Mouse (Mus musculus): Measurements from ENCODE around the gene Dennd4a. TPM values are rescaled to one million over a fixed set of nuclear protein-coding genes. Genes with fewer than 3 reads are reported as not detected.
A peak's percentile ranks its signal among the peaks of the same experiment; 100 is the strongest.

Dennd4a gene
- polyA plus RNA-seq, 1 experiment from 2014 or later, result 12.4 TPM

DNA sequence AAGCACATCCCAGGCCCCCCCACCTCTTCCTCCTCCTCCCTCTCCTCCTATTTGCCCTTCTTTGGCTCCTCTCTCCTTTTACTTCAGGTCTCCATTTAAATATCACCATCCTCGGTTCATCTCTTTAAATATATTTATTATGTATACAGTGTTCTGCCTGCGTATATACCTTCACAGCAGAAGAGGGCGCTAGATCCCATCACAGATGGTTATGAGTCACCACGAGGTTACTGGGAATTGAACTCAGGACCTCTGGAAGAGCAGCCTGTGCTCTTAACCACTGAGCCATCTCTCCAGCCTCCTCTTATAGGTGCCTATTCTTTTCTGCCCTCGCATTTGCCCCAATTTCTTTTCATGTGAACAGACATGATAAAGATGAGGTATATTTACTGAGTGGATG is 126.4 kb downstream of the Dennd4a start:
- Histone ChIP-seq H3K36me3 (replicated peaks; ENCODE audit: control insufficient read depth, insufficient read depth) (no peaks in the 10 kb centered on the region), H3K27me3 (ENCODE audit: control insufficient read depth, insufficient read depth, low read length) (no peaks in the 10 kb centered on the region), H3K4me2 (replicated peaks) (no peak overlapping the region), H3K9me3 (ENCODE audit: control insufficient read depth, low read length) (no peaks in the 10 kb centered on the region), H3K4me1 (replicated peaks; ENCODE audit: control insufficient read depth, insufficient read depth, low read length) (no peaks in the 10 kb centered on the region), H3K9ac (no peak overlapping the region), H3K27ac (no peak overlapping the region), H3K4me3 (replicated peaks; ENCODE audit: low read length) (no peak overlapping the region)
- no peak for DNase-seq (ENCODE audit: low spot score)
- WGBS, result 60% methylated on average over 5 of the region's 5 CpGs
- no peak for ATAC-seq (ENCODE audit: low FRiP score)

- Histone ChIP-seq H3K4me2 (replicated peaks) (no peak overlapping the region), H3K27ac (no peak overlapping the region), H3K36me3 (replicated peaks; ENCODE audit: control insufficient read depth, insufficient read depth) (no peaks in the 10 kb centered on the region), H3K4me3 (replicated peaks; ENCODE audit: low read length) (no peak overlapping the region), H3K4me1 (replicated peaks; ENCODE audit: control insufficient read depth, insufficient read depth, low read length) (no peaks in the 10 kb centered on the region), H3K9ac (no peak overlapping the region), H3K9me3 (ENCODE audit: control insufficient read depth, low read length) (no peaks in the 10 kb centered on the region), H3K27me3 (ENCODE audit: control insufficient read depth, insufficient read depth, low read length) (no peaks in the 10 kb centered on the region)
- DNase-seq (ENCODE audit: low spot score), result no peak
- ATAC-seq (ENCODE audit: low FRiP score), result no peak
- 85% methylated on average over 5 of the region's 5 CpGs for WGBS
Observed at GRCm38 (mm10) chr9:64938535-64938934, 127.4 kb downstream of the Dennd4a start.

GRCm38 (mm10) chr9:64939281-64939680 is 128.1 kb downstream of the Dennd4a start:
- no peak overlapping the region for H3K9ac ChIP-seq
- H3K36me3 ChIP-seq (replicated peaks; ENCODE audit: control insufficient read depth, insufficient read depth), result no peaks in the 10 kb centered on the region
- WGBS, result 59% methylated on average over 4 of the region's 4 CpGs

GRCm38 (mm10) chr9:64939790-64940189 is 128.7 kb downstream of the Dennd4a start:
- DNase-seq (ENCODE audit: low spot score), result no peak
- no peak for ATAC-seq (ENCODE audit: low FRiP score)
- Histone ChIP-seq H3K27ac (no peak overlapping the region), H3K27me3 (ENCODE audit: control insufficient read depth, insufficient read depth, low read length) (no peaks in the 10 kb centered on the region), H3K4me2 (replicated peaks) (no peak overlapping the region), H3K4me1 (replicated peaks; ENCODE audit: control insufficient read depth, insufficient read depth, low read length) (no peaks in the 10 kb centered on the region), H3K36me3 (replicated peaks; ENCODE audit: control insufficient read depth, insufficient read depth) (no peaks in the 10 kb centered on the region), H3K4me3 (replicated peaks; ENCODE audit: low read length) (no peak overlapping the region), H3K9ac (no peak overlapping the region), H3K9me3 (ENCODE audit: control insufficient read depth, low read length) (no peaks in the 10 kb centered on the region)
- 86% methylated on average over 2 of the region's 2 CpGs for WGBS

More at GRCm38 (mm10) chr9:64939281-64939680, 128.1 kb downstream of the Dennd4a start:
- H3K4me2 ChIP-seq (replicated peaks), result no peak overlapping the region
- no peak overlapping the region for H3K27ac ChIP-seq
- no peaks in the 10 kb centered on the region for H3K4me1 ChIP-seq (replicated peaks; ENCODE audit: control insufficient read depth, insufficient read depth, low read length)
- no peak overlapping the region for H3K4me3 ChIP-seq (replicated peaks; ENCODE audit: low read length)
- H3K27me3 ChIP-seq (ENCODE audit: control insufficient read depth, insufficient read depth, low read length), result no peaks in the 10 kb centered on the region
- no peak for ATAC-seq (ENCODE audit: low FRiP score)
- no peak for DNase-seq (ENCODE audit: low spot score)
- no peaks in the 10 kb centered on the region for H3K9me3 ChIP-seq (ENCODE audit: control insufficient read depth, low read length)

- H3K27ac ChIP-seq, result no peak overlapping the region
- no peaks in the 10 kb centered on the region for H3K9me3 ChIP-seq (ENCODE audit: control insufficient read depth, low read length)
- no peak overlapping the region for H3K4me3 ChIP-seq (replicated peaks; ENCODE audit: low read length)
- H3K4me1 ChIP-seq (replicated peaks; ENCODE audit: control insufficient read depth, insufficient read depth, low read length), result no peaks in the 10 kb centered on the region
- H3K9ac ChIP-seq, result no peak overlapping the region
- no peaks in the 10 kb centered on the region for H3K36me3 ChIP-seq (replicated peaks; ENCODE audit: control insufficient read depth, insufficient read depth)
- H3K4me2 ChIP-seq (replicated peaks), result no peak overlapping the region
- 84% methylated on average over 11 of the region's 11 CpGs for WGBS
- no peak for ATAC-seq (ENCODE audit: low FRiP score)
- no peak for DNase-seq (ENCODE audit: low spot score)
- H3K27me3 ChIP-seq (ENCODE audit: control insufficient read depth, insufficient read depth, low read length), result no peaks in the 10 kb centered on the region
Observed at GRCm38 (mm10) chr9:64940731-64941346, 129.7 kb downstream of the Dennd4a start.

DNA sequence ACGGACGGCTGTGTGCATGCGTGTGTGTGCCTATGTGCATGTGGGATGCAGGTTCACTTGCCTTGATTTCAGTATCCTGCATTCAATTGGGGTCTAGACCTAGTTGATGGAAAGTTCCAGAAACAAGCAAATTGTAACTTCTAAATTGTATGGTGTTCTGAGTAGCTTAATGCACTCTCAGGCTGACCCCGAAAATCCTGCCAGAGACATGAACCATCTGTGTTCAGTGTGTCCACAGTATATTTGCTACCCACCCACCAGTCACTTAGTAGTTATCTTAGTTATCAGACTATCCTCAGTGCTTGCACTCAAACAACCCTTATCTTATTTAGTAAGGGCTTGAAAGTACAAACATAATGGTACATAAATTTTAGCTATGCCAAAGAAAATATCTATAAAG is 130.5 kb downstream of the Dennd4a start:
- WGBS, result 90% methylated on average over 4 of the region's 4 CpGs
- H3K27me3 ChIP-seq (ENCODE audit: control insufficient read depth, insufficient read depth, low read length), result no peaks in the 10 kb centered on the region
- no peak overlapping the region for H3K4me3 ChIP-seq (replicated peaks; ENCODE audit: low read length)
- no peak overlapping the region for H3K4me2 ChIP-seq (replicated peaks)
- H3K9me3 ChIP-seq (ENCODE audit: control insufficient read depth, low read length), result no peaks in the 10 kb centered on the region
- no peak overlapping the region for H3K9ac ChIP-seq
- ATAC-seq (ENCODE audit: low FRiP score), result no peak
- H3K36me3 ChIP-seq (replicated peaks; ENCODE audit: control insufficient read depth, insufficient read depth), result no peaks in the 10 kb centered on the region
- H3K4me1 ChIP-seq (replicated peaks; ENCODE audit: control insufficient read depth, insufficient read depth, low read length), result no peaks in the 10 kb centered on the region
- DNase-seq (ENCODE audit: low spot score), result no peak
- no peak overlapping the region for H3K27ac ChIP-seq

GRCm38 (mm10) chr9:64943997-64944396 is 132.9 kb downstream of the Dennd4a start:
- no peaks in the 10 kb centered on the region for H3K9me3 ChIP-seq (ENCODE audit: control insufficient read depth, low read length)
- no peak overlapping the region for H3K9ac ChIP-seq
- no peaks in the 10 kb centered on the region for H3K27me3 ChIP-seq (ENCODE audit: control insufficient read depth, insufficient read depth, low read length)
- no peak overlapping the region for H3K4me3 ChIP-seq (replicated peaks; ENCODE audit: low read length)
- H3K4me1 ChIP-seq (replicated peaks; ENCODE audit: control insufficient read depth, insufficient read depth, low read length), result no peaks in the 10 kb centered on the region
- ATAC-seq (ENCODE audit: low FRiP score) (no peak), DNase-seq (ENCODE audit: low spot score) (no peak)
- 28% methylated on average over 11 of the region's 11 CpGs for WGBS
- H3K27ac ChIP-seq, result no peak overlapping the region
- peak overlapping the region; percentile 21 for H3K4me2 ChIP-seq (replicated peaks)
- no peaks in the 10 kb centered on the region for H3K36me3 ChIP-seq (replicated peaks; ENCODE audit: control insufficient read depth, insufficient read depth)

GRCm38 (mm10) chr9:64947483-64948095 is 136.4 kb downstream of the Dennd4a start:
- Histone ChIP-seq H3K4me1 (replicated peaks; ENCODE audit: control insufficient read depth, insufficient read depth, low read length) (no peaks in the 10 kb centered on the region), H3K27me3 (ENCODE audit: control insufficient read depth, insufficient read depth, low read length) (peaks cover 5% of the 10 kb centered on the region; the same call in 1 of the 2 replicates), H3K27ac (no peak overlapping the region), H3K4me3 (replicated peaks; ENCODE audit: low read length) (no peak overlapping the region), H3K36me3 (replicated peaks; ENCODE audit: control insufficient read depth, insufficient read depth) (no peaks in the 10 kb centered on the region), H3K4me2 (replicated peaks) (no peak overlapping the region), H3K9ac (no peak overlapping the region), H3K9me3 (ENCODE audit: control insufficient read depth, low read length) (no peaks in the 10 kb centered on the region)
- WGBS, result 93% methylated on average over 9 of the region's 9 CpGs
- DNase-seq (ENCODE audit: low spot score) (no peak), ATAC-seq (ENCODE audit: low FRiP score) (no peak)

DNA sequence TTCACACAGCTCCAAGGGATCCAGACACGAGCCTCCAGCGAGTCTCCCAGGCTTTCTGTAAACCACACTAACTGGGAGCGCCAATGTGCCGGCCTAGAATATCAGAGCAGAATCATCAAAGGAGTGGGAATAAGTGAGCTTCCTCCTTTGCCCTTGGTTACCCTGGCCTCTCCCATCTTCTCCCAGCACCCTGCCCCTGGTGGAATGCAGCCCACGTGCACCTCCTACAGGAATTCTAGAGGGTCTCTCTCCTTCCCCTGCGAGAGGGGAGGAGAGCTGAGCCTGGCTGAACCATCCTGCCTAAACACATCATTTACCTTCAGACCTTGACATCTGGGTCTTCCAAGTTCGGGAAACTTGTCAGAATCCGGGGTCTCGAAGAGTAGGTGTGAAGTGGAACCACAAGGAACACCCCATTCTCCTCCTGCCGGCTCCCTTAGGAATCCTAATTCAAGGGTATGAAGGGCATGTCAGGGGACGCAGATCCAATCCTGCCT is 140.1 kb downstream of the Dennd4a start, which contains the start of gene Slc24a1:
Gene Slc24a1, minus strand, starts transcription at position 447 of the 497 bp plus-strand sequence.
- Histone ChIP-seq H3K36me3 (replicated peaks; ENCODE audit: control insufficient read depth, insufficient read depth) (no peaks in the 10 kb centered on the region), H3K4me1 (replicated peaks; ENCODE audit: control insufficient read depth, insufficient read depth, low read length) (no peaks in the 10 kb centered on the region), H3K27ac (no peak within 1 kb of the TSS), H3K9me3 (ENCODE audit: control insufficient read depth, low read length) (no peaks in the 10 kb centered on the region), H3K4me3 (replicated peaks; ENCODE audit: low read length) (no peak within 1 kb of the TSS), H3K27me3 (ENCODE audit: control insufficient read depth, insufficient read depth, low read length) (peaks cover 5% of the 10 kb centered on the region; the same call in 1 of the 2 replicates), H3K9ac (no peak within 1 kb of the TSS), H3K4me2 (replicated peaks) (no peak within 1 kb of the TSS)
- WGBS, result 41% methylated on average over 11 of the region's 11 CpGs
- no peak for ATAC-seq (ENCODE audit: low FRiP score)
- DNase-seq (ENCODE audit: low spot score), result no peak

Measured in hindbrain, embryonic 14.5 days (tissue).